Mouse (Mus musculus): ENCODE results near the gene Ano2.

Gene Ano2

GRCm38 (mm10) chr6:125690057-125690703 lies at the start of gene Ano2:
Ano2 (plus strand) TSS chr6:125690419.
- peak; percentile 38 for DNase-seq

GRCm38 (mm10) chr6:125640486-125640885 lies 49.7 kb upstream of the Ano2 start:
- DNase-seq: peak; percentile 12

GRCm38 (mm10) chr6:125641146-125641545 lies 49.1 kb upstream of the Ano2 start:
- DNase-seq: no peak

GRCm38 (mm10) chr6:125648964-125649363 lies 41.3 kb upstream of the Ano2 start:
- DNase-seq: no peak

- no peak for DNase-seq
These were observed 38.9 kb upstream of the Ano2 start for GRCm38 (mm10) chr6:125651335-125651734.

GRCm38 (mm10) chr6:125653416-125653815 lies 36.8 kb upstream of the Ano2 start:
- no peak for DNase-seq

- no peak for DNase-seq
These were observed 33.3 kb upstream of the Ano2 start for GRCm38 (mm10) chr6:125656921-125657320.

- no peak for DNase-seq
These were observed 32.3 kb upstream of the Ano2 start for GRCm38 (mm10) chr6:125657966-125658365.

- DNase-seq: peak; percentile 86
These were observed 28.9 kb upstream of the Ano2 start for GRCm38 (mm10) chr6:125661106-125661877.

GRCm38 (mm10) chr6:125663906-125664305 lies 26.3 kb upstream of the Ano2 start:
- DNase-seq: no peak

GRCm38 (mm10) chr6:125671835-125672234 lies 18.4 kb upstream of the Ano2 start:
- no peak for DNase-seq

GRCm38 (mm10) chr6:125678492-125678891 lies 11.7 kb upstream of the Ano2 start:
- DNase-seq: no peak

- no peak for DNase-seq
These were observed 9.6 kb upstream of the Ano2 start for GRCm38 (mm10) chr6:125680613-125681012.

GRCm38 (mm10) chr6:125685420-125685819 lies 4.8 kb upstream of the Ano2 start:
- DNase-seq: no peak

GRCm38 (mm10) chr6:125687986-125688385 lies 2.2 kb upstream of the Ano2 start:
- DNase-seq: no peak

- no peak for DNase-seq
These were observed 10.9 kb downstream of the Ano2 start for GRCm38 (mm10) chr6:125701146-125701545.

- no peak for DNase-seq
These were observed 21.0 kb downstream of the Ano2 start for GRCm38 (mm10) chr6:125711261-125711660.

GRCm38 (mm10) chr6:125726408-125726807 lies 36.2 kb downstream of the Ano2 start:
- no peak for DNase-seq

- no peak for DNase-seq
These were observed 37.3 kb downstream of the Ano2 start for GRCm38 (mm10) chr6:125727484-125727911.

- no peak for DNase-seq
These were observed 39.3 kb downstream of the Ano2 start for GRCm38 (mm10) chr6:125729471-125729870.

GRCm38 (mm10) chr6:125729986-125730535 lies 39.8 kb downstream of the Ano2 start:
- no peak for DNase-seq

GRCm38 (mm10) chr6:125737511-125738285 lies 47.5 kb downstream of the Ano2 start:
- no peak for DNase-seq
